Mouse (Mus musculus) kidney, adult 2 months (tissue): ENCODE results near the gene H2al1b.
"Not testable (repeated sequence)": the region's sequence is repeated elsewhere in the genome, so short reads cannot be mapped to it uniquely, and the experiment has no call there.

Experiments used
- CTCF ChIP-seq: fragments of 200-500 bp; conservative IDR thresholded peaks from 2 replicates; pipeline ENCODE4 v1.5.1; 2011; ENCODE audit warnings: low read depth, mild to moderate bottlenecking, control low read depth, low read length, moderate library complexity, mixed read lengths; ENCODE audit not compliant: insufficient read depth, insufficient read length
- POLR2A ChIP-seq: fragments of 200-500 bp; IDR thresholded peaks from one replicate; pipeline ENCODE4 v1.6.1; 2011; ENCODE audit warnings: low read depth, low read length, control low read depth

DNA sequence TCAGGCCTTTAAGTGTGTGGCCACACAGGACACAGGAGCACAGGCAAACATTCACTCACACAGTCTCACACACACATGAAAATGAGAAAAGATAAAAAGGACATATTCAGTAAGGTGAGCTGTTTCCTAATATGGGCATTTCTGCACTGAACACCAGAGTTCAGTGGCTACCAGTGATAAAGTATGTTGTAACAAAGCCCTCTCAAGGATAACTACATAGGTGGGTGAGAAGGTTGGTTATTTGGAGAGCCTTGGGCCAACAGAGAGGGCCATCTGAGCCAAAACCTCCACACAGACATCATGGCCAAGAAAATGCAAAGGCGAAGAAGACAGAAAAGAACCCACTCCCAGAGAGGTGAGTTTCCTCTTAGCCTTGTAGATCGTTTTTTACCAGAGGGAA, 25.3 kb downstream of the H2al1b start, which contains the start of gene H2al1j:
- TF ChIP-seq CTCF, POLR2A: not testable (repeated sequence)
